Mouse (Mus musculus) central nervous system, embryonic 11.5 days (tissue): Measurements from ENCODE around the gene Angptl2. TPM values are rescaled to one million over a fixed set of nuclear protein-coding genes. Genes with fewer than 3 reads are reported as not detected.

ENCODE experiments used
- polyA plus RNA-seq: library from polyadenylated mRNA; depleted of rRNA; stranded (reverse); fragments of >200 nt; gene quantifications from 2 replicates; pipeline ENCODE4 v1.2.3, GENCODE M21; 2012; rRNA removed

The Angptl2 gene
- 16.8 and 35.1 TPM in 2 replicates for polyA plus RNA-seq

DNA sequence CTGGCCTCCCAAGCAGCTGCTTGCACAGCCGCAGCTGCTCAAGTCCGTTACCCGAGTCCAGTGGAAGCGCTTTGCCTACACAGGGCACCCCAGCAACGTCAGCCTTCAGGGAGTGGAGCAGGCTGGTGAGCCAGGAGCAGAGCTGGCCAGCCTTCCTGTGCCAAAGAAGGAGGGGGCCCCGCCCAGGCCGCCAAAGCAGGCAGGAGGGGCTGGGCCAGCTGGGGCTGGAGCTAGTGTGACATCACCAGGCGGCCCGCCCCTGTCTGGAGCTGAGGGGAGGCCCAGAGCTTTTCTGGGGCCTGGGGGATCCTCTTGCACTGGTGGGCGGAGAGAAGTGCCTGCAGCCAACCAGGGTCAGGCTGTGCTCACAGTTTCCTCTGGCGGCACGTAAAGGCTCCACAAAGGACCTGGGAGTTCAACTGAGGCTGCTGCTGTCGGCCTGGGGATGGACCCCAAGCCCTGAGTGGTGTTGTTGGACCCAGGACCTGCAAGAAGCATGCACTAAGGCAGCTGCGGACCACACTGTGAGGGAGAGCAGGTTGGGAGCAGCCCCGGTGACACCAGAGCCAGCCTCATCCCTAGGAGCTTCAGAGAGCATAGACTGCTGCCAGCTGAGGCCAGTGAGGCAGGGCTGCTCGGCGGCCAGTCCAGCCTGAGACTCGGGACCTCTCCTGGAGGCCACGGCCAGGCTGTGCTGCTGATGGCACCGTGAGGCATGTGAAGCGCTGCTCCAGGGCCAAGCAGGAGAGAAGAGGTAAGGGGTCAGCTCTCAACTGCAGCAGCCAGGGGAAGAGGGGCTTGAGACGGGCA is at the start of gene Angptl2:
TSS of gene Angptl2 (plus strand) at position 370 of the 810 bp plus-strand sequence.

Other genes with a start within 250 kb of the Angptl2 start
- 12.7 and 18.4 TPM in 2 replicates for gene Slc2a8, start 234.0 kb upstream of the Angptl2 start, polyA plus RNA-seq
- 7.7 and 10.6 TPM in 2 replicates for gene Garnl3, start 84.4 kb upstream of the Angptl2 start, polyA plus RNA-seq
- gene Ralgps1, start 155.4 kb downstream of the Angptl2 start, polyA plus RNA-seq, result 13.9 and 16.1 TPM in 2 replicates
- 14.1 and 20.2 TPM in 2 replicates for gene Zbtb34, start 215.3 kb downstream of the Angptl2 start, polyA plus RNA-seq